In the genomic region with DNA sequence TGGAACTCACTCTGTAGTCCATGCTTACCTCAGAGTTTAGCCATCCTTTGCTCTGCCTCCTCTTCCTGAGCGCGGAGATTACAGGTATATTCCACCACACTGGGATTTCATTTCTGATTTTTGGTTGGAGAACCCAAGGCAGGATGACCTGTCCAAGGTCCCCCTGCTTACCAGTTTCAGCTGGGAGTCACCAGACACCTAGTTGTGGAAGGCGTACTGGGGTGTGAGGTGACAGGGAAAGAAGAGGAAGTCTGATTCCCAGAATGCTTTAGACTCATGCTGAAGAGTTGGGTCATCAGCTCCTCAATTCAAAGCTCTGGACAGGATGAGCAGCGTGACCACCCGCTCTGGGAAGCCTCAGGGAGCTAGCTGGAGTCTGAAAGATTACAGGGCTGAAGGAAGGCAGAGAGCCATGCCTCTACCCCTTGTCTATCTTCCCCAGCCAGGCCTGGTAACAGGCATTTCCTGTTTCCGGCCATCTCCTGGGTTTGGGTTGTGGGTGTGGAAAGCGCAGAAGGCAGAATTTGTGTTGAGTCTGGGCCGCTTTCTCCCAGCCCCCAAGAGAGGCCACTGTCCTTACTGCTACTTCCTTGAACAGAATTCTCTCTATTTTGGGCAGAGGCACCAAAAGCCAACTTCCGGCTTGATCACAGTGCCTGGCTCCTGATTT, we compare ENCODE assay signal across 1 mouse cellular context.
TF ChIP-seq lines count a peak whose summit lies in the region.

No protein-coding gene starts in this region.

TF ChIP-seq in CH12.LX, 34 proteins besides CTCF, POLR2A, EP300 and RAD21 (continued from another document):
- TF ChIP-seq MAFK (IDR thresholded peaks at IDR 0.05; ENCODE audit: insufficient replicate concordance, low read length): 0 out of 2 replicates have a peak, but pooled peaks have one; percentile 14
TF ChIP-seq in CH12.LX: peak in this region for 8.
